Mouse (Mus musculus): Measurements from ENCODE around the gene Hivep1. TPM values are rescaled to one million over a fixed set of nuclear protein-coding genes. Genes with fewer than 3 reads are reported as not detected.

Hivep1 gene
- total and polyA plus RNA-seq, 3 experiments, result 5.6 to 31.0 (median 8.8) TPM

DNA sequence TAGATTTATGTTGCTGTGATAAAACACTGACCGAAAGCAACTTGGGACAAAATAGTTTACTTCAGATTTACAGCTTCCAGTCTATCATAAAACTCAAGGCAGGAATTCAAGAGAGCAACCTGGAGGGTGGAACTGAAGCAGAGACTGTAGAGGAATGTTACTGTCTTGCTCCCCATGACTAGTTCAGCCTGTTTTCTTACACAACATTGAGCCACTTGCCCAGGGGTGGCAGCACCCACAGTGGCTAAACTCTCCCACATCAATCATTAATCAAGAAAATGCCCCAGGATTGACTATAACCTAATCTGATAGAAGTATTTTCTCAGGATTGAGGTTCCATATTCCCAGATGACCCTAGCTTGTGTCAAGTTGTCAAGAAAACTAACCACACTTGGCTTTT lies 119.0 kb downstream of the Hivep1 start:
- DNase-seq (ENCODE audit: low spot score) (no peak), ATAC-seq (ENCODE audit: extremely low read depth, insufficient number of reproducible peaks, low FRiP score, poor library complexity, severe bottlenecking) (no peak)
- Histone ChIP-seq H3K36me3 (replicated peaks) (peaks cover 60% of the 10 kb centered on the region), H3K9me3 (replicated peaks) (no peaks in the 10 kb centered on the region), H3K27me3 (ENCODE audit: insufficient read depth, low read length) (no peaks in the 10 kb centered on the region), H3K4me1 (ENCODE audit: insufficient read depth, low read depth, low read length) (no peaks in the 10 kb centered on the region), H3K4me3 (ENCODE audit: low read depth, low read length) (no peak overlapping the region)
- no peak for TF ChIP-seq CTCF (IDR thresholded peaks at IDR 0.05; ENCODE audit: low read depth, low read length)
- no peak for TF ChIP-seq GATA1 (IDR thresholded peaks at IDR 0.05; ENCODE audit: borderline replicate concordance, low read length)
- TF ChIP-seq POLR2AphosphoS5 (IDR thresholded peaks at IDR 0.05; ENCODE audit: insufficient replicate concordance, low read depth, low read length), result no peak
- TF ChIP-seq GATA2 (IDR thresholded peaks at IDR 0.05; ENCODE audit: borderline replicate concordance, low read depth, low read length), result no peak
- no peak for TF ChIP-seq TAL1 (conservative IDR thresholded peaks at IDR 0.05; ENCODE audit: low read depth, low read length)

DNA sequence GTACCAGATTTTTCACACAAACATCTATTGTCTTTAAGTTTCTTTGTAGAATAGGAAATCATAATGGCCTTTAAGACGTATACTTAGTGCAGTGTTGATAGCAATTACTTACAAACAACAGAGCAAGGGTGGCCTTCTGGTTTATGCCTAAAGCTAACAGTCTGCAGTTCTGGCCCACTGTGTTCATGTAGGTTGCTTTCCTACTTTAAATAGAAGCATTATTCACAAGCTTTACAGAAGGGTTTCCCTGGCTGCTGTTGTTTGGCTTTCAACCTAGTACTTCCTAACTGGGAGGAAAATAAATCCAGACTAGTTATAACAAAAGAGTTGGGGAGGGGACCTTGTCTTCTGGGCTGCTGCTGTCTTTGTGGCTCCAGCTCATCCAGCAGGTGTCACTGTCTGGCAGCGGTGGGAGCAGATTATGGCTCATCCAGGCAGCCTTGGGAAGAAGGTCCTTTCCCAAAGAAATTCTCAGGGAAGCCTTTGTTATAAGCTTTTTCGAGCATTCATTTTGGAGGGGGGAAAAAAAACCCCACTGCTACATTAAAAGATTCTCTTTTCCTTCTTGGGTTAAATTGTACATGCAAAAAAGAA lies 123.1 kb downstream of the Hivep1 start:
- no peaks in the 10 kb centered on the region for H3K4me1 ChIP-seq (ENCODE audit: insufficient read depth, low read depth, low read length)
- DNase-seq (ENCODE audit: low spot score) (no peak), ATAC-seq (ENCODE audit: extremely low read depth, insufficient number of reproducible peaks, low FRiP score, poor library complexity, severe bottlenecking) (no peak)
- H3K9me3 ChIP-seq (replicated peaks), result no peaks in the 10 kb centered on the region
- TF ChIP-seq GATA1 (IDR thresholded peaks at IDR 0.05; ENCODE audit: borderline replicate concordance, low read length) (no peak), POLR2AphosphoS5 (IDR thresholded peaks at IDR 0.05; ENCODE audit: insufficient replicate concordance, low read depth, low read length) (no peak), GATA2 (IDR thresholded peaks at IDR 0.05; ENCODE audit: borderline replicate concordance, low read depth, low read length) (no peak), CTCF (IDR thresholded peaks at IDR 0.05; ENCODE audit: low read depth, low read length) (no peak), TAL1 (conservative IDR thresholded peaks at IDR 0.05; ENCODE audit: low read depth, low read length) (no peak)
- H3K27me3 ChIP-seq (ENCODE audit: insufficient read depth, low read length), result no peaks in the 10 kb centered on the region
- H3K4me3 ChIP-seq (ENCODE audit: low read depth, low read length), result no peak overlapping the region
- H3K36me3 ChIP-seq (replicated peaks), result peaks cover 50% of the 10 kb centered on the region

- Histone ChIP-seq H3K4me3 (ENCODE audit: low read depth, low read length) (no peak overlapping the region), H3K27me3 (ENCODE audit: insufficient read depth, low read length) (no peaks in the 10 kb centered on the region), H3K9me3 (replicated peaks) (no peaks in the 10 kb centered on the region), H3K36me3 (replicated peaks) (peaks cover 41% of the 10 kb centered on the region), H3K4me1 (ENCODE audit: insufficient read depth, low read depth, low read length) (no peaks in the 10 kb centered on the region)
- ATAC-seq (ENCODE audit: extremely low read depth, insufficient number of reproducible peaks, low FRiP score, poor library complexity, severe bottlenecking), result no peak
- no peak for TF ChIP-seq GATA2 (IDR thresholded peaks at IDR 0.05; ENCODE audit: borderline replicate concordance, low read depth, low read length)
- TF ChIP-seq CTCF (IDR thresholded peaks at IDR 0.05; ENCODE audit: low read depth, low read length), result no peak
- no peak for TF ChIP-seq GATA1 (IDR thresholded peaks at IDR 0.05; ENCODE audit: borderline replicate concordance, low read length)
- TF ChIP-seq POLR2AphosphoS5 (IDR thresholded peaks at IDR 0.05; ENCODE audit: insufficient replicate concordance, low read depth, low read length), result no peak
- DNase-seq (ENCODE audit: low spot score), result no peak
These were observed 130.8 kb downstream of the Hivep1 start for GRCm38 (mm10) chr13:42182635-42183034.

GRCm38 (mm10) chr13:42184131-42184530 lies 132.3 kb downstream of the Hivep1 start:
- DNase-seq (ENCODE audit: low spot score), result no peak
- TF ChIP-seq GATA2 (IDR thresholded peaks at IDR 0.05; ENCODE audit: borderline replicate concordance, low read depth, low read length), result no peak
- no peak for TF ChIP-seq GATA1 (IDR thresholded peaks at IDR 0.05; ENCODE audit: borderline replicate concordance, low read length)
- no peak for TF ChIP-seq TAL1 (conservative IDR thresholded peaks at IDR 0.05; ENCODE audit: low read depth, low read length)
- TF ChIP-seq CTCF (IDR thresholded peaks at IDR 0.05; ENCODE audit: low read depth, low read length), result no peak
- TF ChIP-seq POLR2AphosphoS5 (IDR thresholded peaks at IDR 0.05; ENCODE audit: insufficient replicate concordance, low read depth, low read length), result no peak
- Histone ChIP-seq H3K36me3 (replicated peaks) (peaks cover 38% of the 10 kb centered on the region), H3K9me3 (replicated peaks) (no peaks in the 10 kb centered on the region), H3K4me1 (ENCODE audit: insufficient read depth, low read depth, low read length) (no peaks in the 10 kb centered on the region), H3K27me3 (ENCODE audit: insufficient read depth, low read length) (no peaks in the 10 kb centered on the region), H3K4me3 (ENCODE audit: low read depth, low read length) (no peak overlapping the region)
- no peak for ATAC-seq (ENCODE audit: extremely low read depth, insufficient number of reproducible peaks, low FRiP score, poor library complexity, severe bottlenecking)

DNA sequence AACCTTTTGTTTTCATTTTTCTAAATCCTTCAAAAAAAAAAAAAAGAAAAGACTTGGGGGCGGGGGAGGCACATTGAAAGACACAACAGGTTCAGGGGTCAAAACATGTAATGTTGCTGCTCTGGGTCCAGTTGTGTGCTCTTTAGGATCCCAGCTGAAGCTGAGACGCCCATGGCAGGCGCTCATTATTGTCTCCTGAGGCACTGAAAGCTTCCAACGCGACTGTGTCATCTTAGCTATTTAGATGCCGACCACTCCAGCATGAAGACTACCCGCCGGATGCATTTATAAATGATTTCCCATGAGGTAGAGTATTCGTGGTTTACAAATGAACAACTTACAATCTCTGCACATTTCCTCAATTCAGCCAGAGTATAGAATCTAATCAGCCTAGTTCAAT lies 141.2 kb downstream of the Hivep1 start:
- H3K9me3 ChIP-seq (replicated peaks), result no peaks in the 10 kb centered on the region
- H3K27me3 ChIP-seq (ENCODE audit: insufficient read depth, low read length), result no peaks in the 10 kb centered on the region
- DNase-seq (ENCODE audit: low spot score) (no peak), ATAC-seq (ENCODE audit: extremely low read depth, insufficient number of reproducible peaks, low FRiP score, poor library complexity, severe bottlenecking) (no peak)
- no peak for TF ChIP-seq POLR2AphosphoS5 (IDR thresholded peaks at IDR 0.05; ENCODE audit: insufficient replicate concordance, low read depth, low read length)
- TF ChIP-seq GATA1 (IDR thresholded peaks at IDR 0.05; ENCODE audit: borderline replicate concordance, low read length), result no peak
- TF ChIP-seq CTCF (IDR thresholded peaks at IDR 0.05; ENCODE audit: low read depth, low read length), result no peak
- TF ChIP-seq TAL1 (conservative IDR thresholded peaks at IDR 0.05; ENCODE audit: low read depth, low read length), result no peak
- TF ChIP-seq GATA2 (IDR thresholded peaks at IDR 0.05; ENCODE audit: borderline replicate concordance, low read depth, low read length), result no peak
- H3K4me3 ChIP-seq (ENCODE audit: low read depth, low read length), result no peak overlapping the region
- no peaks in the 10 kb centered on the region for H3K4me1 ChIP-seq (ENCODE audit: insufficient read depth, low read depth, low read length)
- no peaks in the 10 kb centered on the region for H3K36me3 ChIP-seq (replicated peaks)

DNA sequence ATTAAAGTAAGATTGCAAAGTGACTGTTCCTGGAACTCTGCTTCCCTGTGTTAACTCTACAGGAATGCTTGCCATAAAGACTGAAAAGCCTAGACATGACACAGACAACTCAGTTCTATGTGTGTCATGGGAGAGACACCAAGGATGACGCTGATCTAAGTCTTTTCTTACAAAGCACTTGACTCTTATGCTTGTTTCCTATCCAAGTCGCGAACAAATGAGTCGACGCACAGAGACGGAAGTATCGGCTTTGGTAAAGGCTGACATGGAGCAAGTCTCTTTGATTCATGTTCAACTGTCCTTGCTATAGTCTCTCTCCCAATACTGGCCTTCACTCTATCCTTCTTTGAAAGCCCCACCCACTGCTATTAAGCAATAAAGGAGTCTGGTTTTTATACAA lies 143.8 kb downstream of the Hivep1 start:
- Histone ChIP-seq H3K4me3 (ENCODE audit: low read depth, low read length) (no peak overlapping the region), H3K36me3 (replicated peaks) (no peaks in the 10 kb centered on the region), H3K4me1 (ENCODE audit: insufficient read depth, low read depth, low read length) (no peaks in the 10 kb centered on the region), H3K27me3 (ENCODE audit: insufficient read depth, low read length) (peaks cover 7% of the 10 kb centered on the region; the same call in 1 of the 2 replicates), H3K9me3 (replicated peaks) (peaks cover 8% of the 10 kb centered on the region)
- no peak for ATAC-seq (ENCODE audit: extremely low read depth, insufficient number of reproducible peaks, low FRiP score, poor library complexity, severe bottlenecking)
- no peak for DNase-seq (ENCODE audit: low spot score)
- TF ChIP-seq TAL1 (conservative IDR thresholded peaks at IDR 0.05; ENCODE audit: low read depth, low read length), result no peak
- TF ChIP-seq POLR2AphosphoS5 (IDR thresholded peaks at IDR 0.05; ENCODE audit: insufficient replicate concordance, low read depth, low read length), result no peak
- TF ChIP-seq CTCF (IDR thresholded peaks at IDR 0.05; ENCODE audit: low read depth, low read length), result no peak
- TF ChIP-seq GATA2 (IDR thresholded peaks at IDR 0.05; ENCODE audit: borderline replicate concordance, low read depth, low read length), result no peak
- TF ChIP-seq GATA1 (IDR thresholded peaks at IDR 0.05; ENCODE audit: borderline replicate concordance, low read length), result no peak

Measured in G1E (cell line).